Mouse (Mus musculus) kidney, embryonic 15.5 days (tissue): ENCODE measurements around the gene Suclg2. TPM values are rescaled to one million over a fixed set of nuclear protein-coding genes. Genes with fewer than 3 reads are reported as not detected.

Experiments used
- ATAC-seq: fragments of 200-750 bp; cut with Nextera tagmentation; replicated peaks from 2 replicates; pipeline ENCODE4 v1.8.0; 2017; ENCODE audit warnings: moderate TSS enrichment; ENCODE audit not compliant: low FRiP score
- H3K27ac ChIP-seq: fragments of 300-500 bp; sonication (generic); 2 replicates; pipeline ENCODE4 v1.5.1; 2015; ENCODE audit warnings: mild to moderate bottlenecking, inconsistent platforms
- H3K27me3 ChIP-seq: fragments of 300-500 bp; sonication (generic); 2 replicates; pipeline ENCODE4 v1.6.1; 2015; ENCODE audit warnings: inconsistent platforms
- H3K36me3 ChIP-seq: fragments of 300-500 bp; sonication (generic); 2 replicates; pipeline ENCODE4 v1.6.1; 2015; ENCODE audit warnings: inconsistent platforms
- H3K4me1 ChIP-seq: fragments of 300-500 bp; sonication (generic); 2 replicates; pipeline ENCODE4 v1.6.1; 2015; ENCODE audit warnings: inconsistent platforms
- H3K4me2 ChIP-seq: fragments of 300-500 bp; sonication (generic); 2 replicates; pipeline ENCODE4 v1.6.1; 2015; ENCODE audit warnings: moderate library complexity, mild to moderate bottlenecking, inconsistent platforms
- H3K4me3 ChIP-seq: fragments of 300-500 bp; sonication (generic); replicated peaks from 2 replicates; pipeline ENCODE4 v1.5.1; 2015; ENCODE audit warnings: mild to moderate bottlenecking, inconsistent platforms
- H3K9ac ChIP-seq: fragments of 300-500 bp; sonication (generic); 2 replicates; pipeline ENCODE4 v1.6.1; 2015; ENCODE audit warnings: mild to moderate bottlenecking, inconsistent platforms
- H3K9me3 ChIP-seq: fragments of 300-500 bp; sonication (generic); replicated peaks from 2 replicates; pipeline ENCODE4 v1.6.1; 2016; ENCODE audit warnings: inconsistent platforms
- WGBS: fragments of 180-500 bp; shearing (Covaris S2); methylation state at CpG from one replicate; pipeline ENCODE4 v1.1.7; 2015; ENCODE audit warnings: mixed read lengths; 5-methylcytosine and 5-hydroxymethylcytosine counted together
- polyA plus RNA-seq: library from polyadenylated mRNA; unstranded; fragments of >200 nt; fragmentation: Nextera tagmentation; extraction: Ambion mirVana; gene quantifications from 2 replicates; pipeline ENCODE4 v1.2.1, GENCODE M21; 2015

Suclg2 gene
- polyA plus RNA-seq, 1 experiment from 2014 or later, result 113 TPM

DNA sequence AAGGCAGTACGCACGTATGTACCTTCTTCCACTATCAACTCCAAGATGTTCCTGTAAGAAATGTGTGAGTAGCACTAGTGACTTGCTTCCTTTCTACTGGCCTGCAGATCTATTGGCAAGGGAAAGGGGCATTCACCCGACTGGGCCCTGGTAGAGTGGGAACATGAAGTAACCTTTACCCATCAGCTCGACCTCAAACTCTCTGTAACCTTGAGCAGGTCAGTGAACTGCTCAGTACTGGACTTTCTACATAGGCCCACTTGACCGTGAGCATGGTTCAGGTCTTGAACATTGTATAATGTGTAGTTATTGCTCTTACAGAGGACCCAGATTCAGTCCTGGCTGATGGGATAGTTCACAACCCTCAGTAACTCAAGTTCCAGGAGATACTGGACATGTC is 2.1 kb downstream of the Suclg2 start:
- H3K36me3 ChIP-seq, result no peaks in the 10 kb centered on the region
- peaks cover 66% of the 10 kb centered on the region for H3K4me1 ChIP-seq
- H3K9me3 ChIP-seq, result no peaks in the 10 kb centered on the region
- no peak overlapping the region for H3K27ac ChIP-seq
- ATAC-seq, result no peak
- no peak overlapping the region for H3K9ac ChIP-seq
- WGBS, result 92% methylated on average over 5 of the region's 5 CpGs
- H3K27me3 ChIP-seq, result no peaks in the 10 kb centered on the region
- H3K4me2 ChIP-seq, result no peak overlapping the region
- H3K4me3 ChIP-seq, result no peak overlapping the region

DNA sequence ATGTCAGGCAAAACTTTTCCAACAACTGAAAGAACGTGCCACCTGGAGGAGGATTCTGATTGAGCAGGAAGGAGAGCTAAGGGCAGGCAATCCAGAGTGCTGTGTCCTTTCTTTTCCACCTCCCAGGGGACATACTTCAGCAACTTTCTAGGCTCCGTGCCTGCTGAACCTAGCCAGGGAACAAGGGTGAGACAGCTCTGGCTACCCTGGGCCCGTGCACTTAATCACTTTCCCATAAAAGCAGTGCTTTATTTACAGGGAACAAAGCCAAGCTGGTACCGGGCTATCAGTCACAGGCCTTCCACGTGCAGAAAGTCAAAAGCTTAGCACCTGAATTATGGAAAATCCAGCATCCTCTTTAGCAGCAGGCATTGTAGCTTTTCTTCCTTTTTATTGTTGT is 5.4 kb downstream of the Suclg2 start:
- Histone ChIP-seq H3K9ac (no peak overlapping the region), H3K27me3 (no peaks in the 10 kb centered on the region), H3K4me2 (0 out of 2 replicates have a peak overlapping the region, but pooled peaks have one; percentile 10), H3K4me1 (peaks cover 86% of the 10 kb centered on the region), H3K4me3 (no peak overlapping the region), H3K9me3 (no peaks in the 10 kb centered on the region), H3K36me3 (no peaks in the 10 kb centered on the region), H3K27ac (peak overlapping the region; percentile 63)
- WGBS, result 11% methylated on average over 5 of the region's 5 CpGs
- peak; percentile 50 for ATAC-seq

DNA sequence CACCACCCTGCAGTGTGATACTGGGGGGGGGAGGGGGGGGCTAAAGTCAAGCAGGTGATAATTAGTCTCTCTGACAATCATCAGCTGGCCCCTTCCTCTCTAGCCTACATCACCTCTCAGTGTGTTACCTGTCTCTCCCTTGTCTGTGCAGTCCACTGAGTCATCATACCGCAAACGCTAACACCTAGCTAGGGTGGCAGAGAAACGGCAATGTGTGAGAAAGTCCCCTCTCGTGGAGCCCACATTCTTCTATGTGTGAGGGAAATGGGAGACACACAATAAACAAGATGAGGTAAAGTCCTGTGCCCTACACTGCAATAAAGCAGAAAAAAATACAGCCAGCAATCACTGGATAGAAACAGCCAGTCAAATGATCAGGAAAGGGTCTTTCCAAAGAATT is 6.5 kb downstream of the Suclg2 start:
- peaks cover 93% of the 10 kb centered on the region for H3K4me1 ChIP-seq
- no peaks in the 10 kb centered on the region for H3K9me3 ChIP-seq
- H3K27ac ChIP-seq, result 0 out of 2 replicates have a peak overlapping the region, but pooled peaks have one; percentile 59
- 45% methylated on average over 4 of the region's 4 CpGs for WGBS
- no peaks in the 10 kb centered on the region for H3K27me3 ChIP-seq
- H3K4me3 ChIP-seq, result no peak overlapping the region
- H3K36me3 ChIP-seq, result no peaks in the 10 kb centered on the region
- H3K9ac ChIP-seq, result no peak overlapping the region
- ATAC-seq, result peak; percentile 20; the same call in 1 of the 2 replicates
- H3K4me2 ChIP-seq, result no peak overlapping the region

DNA sequence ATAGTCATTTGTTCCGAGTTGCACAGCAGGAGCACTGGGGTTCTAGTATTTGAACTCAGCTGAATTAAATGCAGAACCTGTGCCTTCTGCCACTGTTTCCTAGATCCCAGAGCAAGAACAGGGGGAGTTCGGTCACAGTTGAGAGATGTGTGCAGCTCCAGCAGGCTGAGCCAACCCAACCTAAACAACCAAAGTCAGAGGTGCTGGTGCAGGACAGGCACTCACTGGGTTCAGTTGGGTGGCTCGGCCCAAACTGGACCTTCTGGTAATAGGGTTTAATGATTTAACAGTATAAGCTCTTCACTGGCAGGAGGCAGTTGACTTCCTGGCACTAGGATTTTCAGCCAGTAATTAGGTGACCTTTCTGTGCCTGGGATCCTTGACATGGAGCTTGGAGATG is 6.9 kb downstream of the Suclg2 start:
- 41% methylated on average over 3 of the region's 3 CpGs for WGBS
- Histone ChIP-seq H3K4me2 (no peak overlapping the region), H3K9me3 (no peaks in the 10 kb centered on the region), H3K4me1 (peaks cover 90% of the 10 kb centered on the region), H3K27ac (peak overlapping the region; percentile 59; the same call in 1 of the 2 replicates), H3K36me3 (no peaks in the 10 kb centered on the region), H3K4me3 (no peak overlapping the region), H3K9ac (no peak overlapping the region), H3K27me3 (no peaks in the 10 kb centered on the region)
- peak; percentile 84 for ATAC-seq

DNA sequence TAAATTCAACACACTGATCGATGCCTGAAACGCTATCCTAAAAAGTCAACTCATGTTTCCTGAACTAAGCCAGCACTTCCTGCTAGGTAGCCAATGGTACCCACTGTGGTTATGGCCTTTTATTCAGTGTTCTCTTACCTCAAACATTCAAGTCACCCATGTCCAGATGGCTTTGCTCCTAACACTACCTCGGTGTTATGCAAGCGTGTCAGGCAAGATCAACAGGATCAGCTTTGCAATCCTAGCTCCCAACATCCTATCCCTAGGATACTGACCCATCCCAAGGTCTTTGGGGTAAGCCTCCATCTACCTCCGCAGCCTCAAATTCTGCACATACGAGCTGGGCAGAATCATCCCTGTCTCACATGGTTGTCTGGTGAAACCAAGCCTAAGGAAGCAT is 7.7 kb downstream of the Suclg2 start:
- H3K27ac ChIP-seq, result 0 out of 2 replicates have a peak overlapping the region, but pooled peaks have one; percentile 13
- 67% methylated on average over 6 of the region's 6 CpGs for WGBS
- no peak overlapping the region for H3K9ac ChIP-seq
- no peaks in the 10 kb centered on the region for H3K27me3 ChIP-seq
- no peaks in the 10 kb centered on the region for H3K9me3 ChIP-seq
- H3K36me3 ChIP-seq, result no peaks in the 10 kb centered on the region
- no peak overlapping the region for H3K4me2 ChIP-seq
- no peak overlapping the region for H3K4me3 ChIP-seq
- H3K4me1 ChIP-seq, result peaks cover 84% of the 10 kb centered on the region
- no peak for ATAC-seq

DNA sequence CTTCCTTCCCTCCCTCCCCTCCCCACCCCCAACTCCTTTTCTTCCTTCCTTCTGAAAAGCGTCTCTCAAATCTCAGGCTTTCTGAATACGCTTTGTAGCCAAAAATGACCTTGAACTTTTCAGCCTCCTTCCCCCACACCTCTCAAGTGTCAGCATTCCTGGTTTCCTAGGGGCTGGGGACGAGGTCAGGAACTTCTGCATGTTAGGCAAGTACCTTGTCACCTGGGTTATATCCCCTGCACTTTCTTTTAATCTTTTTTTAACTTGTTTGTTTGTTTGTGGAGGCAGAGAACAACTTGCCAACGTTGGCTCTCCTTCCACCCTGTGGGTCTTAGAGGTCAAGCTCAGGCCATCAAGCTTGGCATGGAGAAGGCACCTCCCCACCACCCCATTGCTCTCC is 9.1 kb downstream of the Suclg2 start:
- no peaks in the 10 kb centered on the region for H3K9me3 ChIP-seq
- ATAC-seq, result no peak
- WGBS, result 23% methylated on average over 4 of the region's 4 CpGs
- no peak overlapping the region for H3K27ac ChIP-seq
- no peak overlapping the region for H3K4me2 ChIP-seq
- H3K9ac ChIP-seq, result no peak overlapping the region
- peaks cover 71% of the 10 kb centered on the region for H3K4me1 ChIP-seq
- H3K36me3 ChIP-seq, result no peaks in the 10 kb centered on the region
- H3K27me3 ChIP-seq, result no peaks in the 10 kb centered on the region
- no peak overlapping the region for H3K4me3 ChIP-seq

DNA sequence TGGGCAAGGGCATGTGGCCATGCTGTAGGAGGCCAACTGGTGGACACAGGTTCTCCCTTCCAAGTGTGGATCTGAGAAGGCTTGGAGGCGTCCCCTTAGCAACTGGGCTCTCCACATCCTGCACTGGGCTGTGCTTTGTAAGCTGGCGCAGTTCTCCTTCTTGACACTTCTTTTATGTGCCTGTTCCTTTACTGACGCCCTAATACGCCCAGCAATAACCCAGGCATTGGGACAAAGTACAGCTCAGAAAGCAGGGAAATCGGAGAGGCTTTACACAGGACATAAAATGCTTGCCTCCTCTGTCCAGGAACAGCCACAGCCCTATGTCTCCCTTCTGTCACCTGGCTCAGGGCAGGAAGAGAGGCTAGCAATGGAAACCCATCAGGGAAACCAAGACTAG is 9.5 kb downstream of the Suclg2 start:
- Histone ChIP-seq H3K4me1 (peaks cover 67% of the 10 kb centered on the region), H3K9ac (no peak overlapping the region), H3K4me3 (no peak overlapping the region), H3K36me3 (no peaks in the 10 kb centered on the region), H3K27ac (0 out of 2 replicates have a peak overlapping the region, but pooled peaks have one; percentile 23), H3K27me3 (no peaks in the 10 kb centered on the region), H3K9me3 (no peaks in the 10 kb centered on the region), H3K4me2 (no peak overlapping the region)
- WGBS, result 52% methylated on average over 5 of the region's 5 CpGs
- ATAC-seq, result no peak

DNA sequence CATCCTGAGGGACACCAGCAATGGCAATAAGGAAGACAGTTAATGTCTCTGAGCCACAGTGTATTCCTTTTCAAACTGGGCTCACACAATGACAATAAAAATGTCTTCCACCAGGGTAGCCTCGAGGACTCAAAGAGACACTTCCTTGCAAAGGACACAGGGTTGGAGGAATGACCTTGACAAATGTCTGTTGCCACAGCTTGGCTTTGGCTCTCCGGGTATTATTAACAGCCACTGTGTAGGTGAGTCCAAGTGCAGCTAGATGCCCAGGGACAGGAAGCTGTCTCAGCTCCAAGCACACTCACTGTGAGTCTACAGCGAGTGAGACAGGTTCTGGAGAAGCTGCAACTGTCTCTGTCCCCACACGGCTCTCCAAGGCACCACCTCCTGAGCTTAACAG is 14.0 kb downstream of the Suclg2 start:
- no peak overlapping the region for H3K4me3 ChIP-seq
- WGBS, result 72% methylated on average over 4 of the region's 4 CpGs
- no peak overlapping the region for H3K9ac ChIP-seq
- no peak overlapping the region for H3K27ac ChIP-seq
- ATAC-seq, result no peak
- no peaks in the 10 kb centered on the region for H3K27me3 ChIP-seq
- H3K36me3 ChIP-seq, result no peaks in the 10 kb centered on the region
- H3K4me2 ChIP-seq, result no peak overlapping the region
- peaks cover 48% of the 10 kb centered on the region for H3K4me1 ChIP-seq
- H3K9me3 ChIP-seq, result no peaks in the 10 kb centered on the region

DNA sequence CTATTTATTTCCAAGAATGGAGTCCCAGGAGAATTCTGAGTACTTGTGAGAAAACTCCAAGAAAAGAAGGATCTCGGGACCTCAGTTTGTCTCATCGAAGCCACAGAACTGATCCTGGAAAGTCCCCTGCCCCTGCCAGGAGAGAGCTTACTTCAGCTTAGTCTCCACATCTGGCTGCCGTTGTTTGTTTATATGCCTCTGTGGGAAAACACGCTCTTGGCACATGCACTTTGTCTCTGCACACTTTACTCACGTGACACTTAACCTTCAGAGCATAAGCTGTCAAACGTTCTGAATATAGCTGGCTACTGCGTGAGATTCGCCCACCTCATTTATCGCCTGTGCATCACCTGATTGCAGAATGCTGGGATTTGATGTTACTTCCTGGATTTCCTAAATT is 16.4 kb downstream of the Suclg2 start:
- no peaks in the 10 kb centered on the region for H3K9me3 ChIP-seq
- H3K4me3 ChIP-seq, result no peak overlapping the region
- ATAC-seq, result no peak
- H3K27ac ChIP-seq, result peak overlapping the region; percentile 39; the same call in 1 of the 2 replicates
- H3K27me3 ChIP-seq, result no peaks in the 10 kb centered on the region
- H3K9ac ChIP-seq, result no peak overlapping the region
- H3K4me1 ChIP-seq, result peaks cover 33% of the 10 kb centered on the region
- H3K4me2 ChIP-seq, result no peak overlapping the region
- H3K36me3 ChIP-seq, result no peaks in the 10 kb centered on the region
- 55% methylated on average over 9 of the region's 9 CpGs for WGBS

DNA sequence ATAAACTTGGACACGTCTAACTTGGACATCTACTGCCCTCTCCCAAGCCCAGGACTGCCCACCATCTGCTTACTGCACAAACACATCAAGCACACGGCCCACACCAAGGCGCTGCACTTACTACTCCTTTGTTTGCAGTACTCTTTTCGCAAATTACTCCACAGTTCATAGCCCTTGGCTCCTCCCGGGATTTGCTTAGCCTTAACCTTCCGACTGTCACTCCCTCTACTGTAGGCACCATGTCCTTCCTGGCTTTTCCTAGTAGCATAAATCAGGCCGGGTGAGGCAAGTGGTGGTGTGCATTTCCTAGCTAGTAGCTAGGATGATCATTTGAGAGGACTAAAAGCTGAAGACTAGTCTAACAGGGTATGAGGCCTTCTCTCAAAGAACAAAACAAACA is 16.8 kb downstream of the Suclg2 start:
- ATAC-seq, result peak; percentile 47
- Histone ChIP-seq H3K36me3 (no peaks in the 10 kb centered on the region), H3K27ac (peak overlapping the region; percentile 46), H3K27me3 (no peaks in the 10 kb centered on the region), H3K4me3 (no peak overlapping the region), H3K4me1 (peaks cover 30% of the 10 kb centered on the region), H3K4me2 (no peak overlapping the region), H3K9ac (no peak overlapping the region), H3K9me3 (no peaks in the 10 kb centered on the region)
- WGBS, result 27% methylated on average over 7 of the region's 7 CpGs

DNA sequence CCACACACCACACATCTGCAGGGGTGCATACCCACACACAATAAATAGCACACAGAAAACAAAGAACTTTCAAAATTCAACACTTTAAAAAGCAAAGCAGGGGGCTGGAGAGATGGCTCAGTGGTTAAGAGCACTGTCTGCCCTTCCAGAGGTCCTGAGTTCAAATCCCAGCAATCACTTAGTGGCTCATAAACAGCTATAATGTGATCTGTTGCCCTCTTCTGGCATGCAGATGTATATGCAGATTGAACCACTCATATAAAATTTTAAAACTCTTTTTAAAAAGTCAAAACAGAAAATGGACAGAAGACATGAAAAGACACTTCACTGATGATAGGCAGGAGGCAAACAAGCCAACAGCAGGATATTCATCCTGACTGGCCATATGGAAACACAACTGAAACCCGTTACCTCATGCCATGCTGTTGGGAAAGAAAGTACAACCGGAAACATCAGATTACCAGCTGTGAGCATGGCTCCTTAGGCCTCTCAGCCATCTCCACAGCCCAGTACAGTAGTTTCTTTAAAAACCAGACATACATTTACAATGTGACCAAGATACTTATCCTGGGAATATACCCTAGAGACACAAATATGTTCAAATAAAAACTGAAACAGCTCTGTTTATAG is 17.5 kb downstream of the Suclg2 start:
- Histone ChIP-seq H3K4me3 (no peak overlapping the region), H3K4me2 (no peak overlapping the region), H3K4me1 (peaks cover 30% of the 10 kb centered on the region), H3K27me3 (no peaks in the 10 kb centered on the region), H3K27ac (peak overlapping the region; percentile 46; the same call in 1 of the 2 replicates), H3K9me3 (no peaks in the 10 kb centered on the region), H3K9ac (no peak overlapping the region), H3K36me3 (no peaks in the 10 kb centered on the region)
- no peak for ATAC-seq
- 90% methylated on average over 2 of the region's 2 CpGs for WGBS

DNA sequence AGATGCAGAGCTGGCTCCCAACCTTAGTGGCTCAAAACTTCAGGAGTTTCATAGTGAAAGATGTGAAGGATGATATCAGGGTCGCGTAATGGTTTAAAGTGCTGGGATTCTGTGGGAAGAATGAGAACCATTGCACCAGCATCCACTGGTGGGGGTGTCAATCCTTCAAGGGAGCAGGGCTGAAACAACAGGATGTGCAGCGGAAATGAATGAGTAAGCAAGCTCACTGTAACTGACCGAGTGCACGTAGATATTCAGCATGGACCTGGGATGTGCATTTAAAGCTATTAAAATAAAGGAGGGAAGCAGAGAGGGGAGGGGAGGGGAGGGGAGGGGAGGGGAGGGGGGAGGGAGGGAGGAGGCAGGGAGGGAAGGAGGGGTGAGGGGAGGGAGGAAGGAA is 18.4 kb downstream of the Suclg2 start:
- H3K4me1 ChIP-seq, result peaks cover 28% of the 10 kb centered on the region
- ATAC-seq, result no peak
- H3K9me3 ChIP-seq, result no peaks in the 10 kb centered on the region
- H3K4me3 ChIP-seq, result no peak overlapping the region
- no peaks in the 10 kb centered on the region for H3K36me3 ChIP-seq
- no peak overlapping the region for H3K9ac ChIP-seq
- no peaks in the 10 kb centered on the region for H3K27me3 ChIP-seq
- 62% methylated on average over 5 of the region's 5 CpGs for WGBS
- no peak overlapping the region for H3K4me2 ChIP-seq
- no peak overlapping the region for H3K27ac ChIP-seq

DNA sequence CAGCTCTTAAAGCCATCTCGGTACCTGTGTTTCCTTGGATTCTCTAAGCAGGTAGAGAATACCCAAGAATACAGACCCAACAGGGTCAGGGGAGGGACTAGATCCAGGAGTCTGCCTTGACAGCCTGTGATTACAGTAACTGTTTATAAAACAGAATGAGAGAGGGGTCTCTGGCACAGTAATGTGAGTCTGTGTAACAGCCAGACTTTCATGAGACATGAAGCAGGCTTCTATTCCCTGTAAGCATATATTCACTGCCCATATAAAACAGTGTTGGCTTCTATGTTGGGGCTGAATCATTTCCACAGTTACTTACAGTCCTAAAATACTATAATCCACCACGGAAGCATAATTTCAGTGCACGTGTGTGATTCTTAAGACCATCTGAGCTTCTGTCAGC is 19.3 kb downstream of the Suclg2 start:
- WGBS, result 85% methylated on average over 3 of the region's 3 CpGs
- H3K9me3 ChIP-seq, result no peaks in the 10 kb centered on the region
- no peak for ATAC-seq
- H3K36me3 ChIP-seq, result no peaks in the 10 kb centered on the region
- H3K9ac ChIP-seq, result no peak overlapping the region
- peaks cover 31% of the 10 kb centered on the region for H3K4me1 ChIP-seq
- no peaks in the 10 kb centered on the region for H3K27me3 ChIP-seq
- H3K4me3 ChIP-seq, result no peak overlapping the region
- H3K27ac ChIP-seq, result no peak overlapping the region
- H3K4me2 ChIP-seq, result no peak overlapping the region
